ENCODE assay signal across 12 mouse cellular contexts in genomic region chr1:37495698-37496321, GRCm38 (mm10). TPM values are rescaled to one million over a fixed set of nuclear protein-coding genes. Genes with fewer than 3 reads are reported as not detected.
A peak's percentile ranks its signal among the peaks of the same experiment; 100 is the strongest.
DNase-seq lines count a peak whose midpoint lies in the region; ATAC-seq and TF ChIP-seq lines count a peak whose summit lies in the region.
"Had no signal": no experiment of that assay in that cellular context is flagged by ENCODE, and none has a peak within 500 bp of the region (broad histone marks: within the 10 kb centered on the region; RNA-seq: fewer than 3 reads in every experiment).

No protein-coding gene starts in this region.

- DNase-seq in lung, adult 2 months, result no peak
- DNase-seq in lung, adult 18-20 months, result no peak
- DNase-seq in kidney, postnatal 14 days, result no peak
- no peak for DNase-seq in kidney, postnatal 25 days
- no peak for DNase-seq in cerebellum, postnatal 10 days

- ATAC-seq in CD4-positive, CD25-positive, alpha-beta regulatory T cell, adult 4 months, result peak; percentile 76
- peak; percentile 47 to 68; a peak in 3 of 4 replicates for ATAC-seq in hematopoietic stem cell, adult 5-6 weeks (replicated peaks in 1 of 2; ENCODE audit: insufficient read depth in 1 of 2, low FRiP score in 2 of 2, low TSS enrichment in 1 of 2, low read depth in 1 of 2, poor library complexity in 2 of 2, severe bottlenecking in 2 of 2)
- ATAC-seq in monocyte, adult 5-6 weeks (replicated peaks; ENCODE audit: insufficient number of reproducible peaks, low FRiP score, low TSS enrichment, poor library complexity, severe bottlenecking), result peak; percentile 47; the same call in 1 of the 2 replicates
- ATAC-seq: midbrain, embryonic 16.5 days had no signal

- WGBS in lung, adult 2 months, result 50% methylated on average over 10 of the region's 10 CpGs

- H3K4me1 ChIP-seq in lung, adult 2 months (ENCODE audit: control insufficient read depth, insufficient read depth, low read length), result no peaks in the 10 kb centered on the region; the same call in 1 of the 2 replicates
- H3K4me1 ChIP-seq: embryonic facial prominence, embryonic 12.5 days had no signal

- no peak for TF ChIP-seq POLR2A in lung, adult 2 months (IDR thresholded peaks at IDR 0.05; ENCODE audit: borderline replicate concordance, extremely low read depth, low read depth, low read length)

- H3K4me3 ChIP-seq in lung, adult 2 months (replicated peaks; ENCODE audit: extremely low read depth, low read depth, low read length), result peak overlapping the region; percentile 22
- H3K4me3 ChIP-seq: embryonic facial prominence, embryonic 12.5 days; heart, embryonic 13.5 days; limb, embryonic 12.5 days had no signal

- TF ChIP-seq CTCF in lung, adult 2 months (IDR thresholded peaks at IDR 0.05; ENCODE audit: insufficient read depth, low read length), result no peak

RNA-seq across cellular contexts. Expression of gene Mgat4a, which starts 45.0 kb away (rescaled TPM):
- polyA plus RNA-seq in lung, adult 2 months (2012; rRNA removed), result 3.0 and 4.2 TPM in 2 replicates
- 10 to 100 TPM; 11.7 to 12.1 TPM for polyA plus RNA-seq in CD4-positive, CD25-positive, alpha-beta regulatory T cell, adult 4 months (2017; shearing (Covaris generic))
- total RNA-seq in hematopoietic stem cell, adult 5-6 weeks (2017), result 22.9 and 28.3 TPM in 2 replicates
- 19.1 to 38.8 TPM (median 27.1 TPM) in 3 replicates for total RNA-seq in monocyte, adult 5-6 weeks (2017)
